Mouse (Mus musculus) brain, embryonic 18.5 days (tissue): ENCODE measurements at regions not wholly inside any gene's neighbourhood (a gene's known extent, or its start where the extent isn't known, plus 50 kb on each side); places are given as distances from the start of the nearest gene placed in this dataset.
A peak's percentile ranks its signal among the peaks of the same experiment; 100 is the strongest.

Source experiments
- DNase-seq: peaks from one replicate; pipeline ENCODE4 v3.0.0-alpha.2; 2012; ENCODE audit warnings: low read depth, low spot score

DNA sequence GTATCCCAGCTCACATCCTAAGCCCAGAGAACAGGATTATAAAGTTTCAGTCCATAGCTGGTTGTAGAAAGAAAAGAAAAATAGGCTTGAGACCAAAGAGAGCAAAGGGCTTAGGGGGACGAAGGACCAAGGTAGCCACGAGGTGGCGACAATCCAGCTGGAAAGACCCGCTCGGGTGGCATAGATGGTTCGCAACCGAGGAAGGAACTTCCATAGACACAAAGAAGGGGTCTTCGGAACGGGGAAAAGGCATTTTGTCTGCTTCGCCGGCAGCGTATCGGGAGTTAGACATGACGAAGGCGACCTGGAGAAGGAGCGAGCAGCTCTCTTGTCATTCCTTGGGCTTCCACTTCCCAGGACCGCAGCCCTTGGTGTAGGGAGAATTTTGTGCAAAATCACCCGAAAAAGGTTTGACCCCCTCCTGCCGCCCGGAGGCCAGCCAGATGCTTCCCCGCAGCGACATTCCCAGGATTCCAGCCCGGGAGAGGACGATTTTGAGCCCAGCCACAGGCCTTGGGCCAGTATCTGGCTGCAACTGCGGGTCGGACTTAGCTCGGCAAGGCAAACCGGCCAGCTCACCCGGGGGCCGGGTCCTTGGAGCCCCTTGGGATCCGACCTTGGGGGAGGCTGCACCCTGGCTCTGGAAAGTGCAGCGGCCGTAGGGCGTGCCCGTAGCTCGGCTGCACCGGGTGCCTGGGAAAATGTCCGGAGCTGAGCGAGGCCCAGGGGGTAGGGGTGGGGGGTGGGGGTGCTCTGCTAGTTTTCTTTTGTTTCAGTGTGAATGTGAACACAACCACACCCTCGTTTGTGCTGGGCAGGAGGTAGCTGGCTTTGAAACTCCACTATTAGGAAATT lies 184.5 kb upstream of the Foxn2 start:
- DNase-seq: peak; percentile 69

DNA sequence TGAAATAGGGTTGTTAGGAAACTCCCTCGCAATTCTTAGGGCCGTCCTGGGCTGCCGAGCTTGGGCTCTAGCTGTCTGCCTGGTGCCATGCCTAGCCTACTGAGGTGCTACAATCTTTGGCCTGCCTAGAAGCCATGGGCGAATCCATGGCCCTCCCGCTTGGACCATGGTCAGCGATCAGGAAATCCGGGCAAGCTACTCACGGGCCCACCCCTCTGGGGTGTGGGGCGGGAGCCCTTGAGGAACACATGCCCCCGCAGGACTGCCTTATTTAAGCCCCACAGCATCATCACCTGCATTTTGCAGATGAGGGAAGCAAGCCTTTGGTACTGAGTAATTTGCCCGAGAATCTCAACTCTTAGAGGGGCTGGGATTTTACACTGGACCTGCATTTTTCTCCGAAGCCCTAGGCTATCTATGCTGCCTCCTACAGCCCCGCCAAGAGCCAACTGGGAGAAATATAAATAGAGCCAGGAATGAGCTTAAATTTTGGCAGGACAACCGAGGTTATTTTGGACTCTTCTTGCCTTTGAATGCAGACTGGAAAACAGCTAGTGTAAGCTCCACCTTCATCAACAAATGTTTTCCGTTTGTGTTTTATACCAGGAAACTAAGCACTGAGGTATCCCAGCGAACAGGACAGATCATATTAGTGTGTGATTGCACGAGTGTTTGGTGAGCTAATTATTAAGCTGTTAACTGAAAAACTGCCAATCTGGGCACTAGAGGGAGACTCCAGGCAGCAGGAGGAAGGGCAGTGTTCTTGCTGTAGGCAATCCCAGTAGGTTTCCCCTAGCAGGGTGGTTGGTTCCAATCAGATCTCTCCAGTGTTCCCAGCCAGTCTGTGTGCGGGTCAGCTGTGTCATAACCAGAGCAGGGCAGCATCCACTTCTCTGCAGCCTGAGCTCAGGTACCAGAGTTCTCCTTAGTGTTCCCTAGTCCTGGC lies 183.6 kb upstream of the Foxn2 start:
- peak; percentile 60 for DNase-seq

- no peak for DNase-seq
Observed at GRCm38 (mm10) chr17:88258361-88258796, 182.1 kb upstream of the Foxn2 start.

DNA sequence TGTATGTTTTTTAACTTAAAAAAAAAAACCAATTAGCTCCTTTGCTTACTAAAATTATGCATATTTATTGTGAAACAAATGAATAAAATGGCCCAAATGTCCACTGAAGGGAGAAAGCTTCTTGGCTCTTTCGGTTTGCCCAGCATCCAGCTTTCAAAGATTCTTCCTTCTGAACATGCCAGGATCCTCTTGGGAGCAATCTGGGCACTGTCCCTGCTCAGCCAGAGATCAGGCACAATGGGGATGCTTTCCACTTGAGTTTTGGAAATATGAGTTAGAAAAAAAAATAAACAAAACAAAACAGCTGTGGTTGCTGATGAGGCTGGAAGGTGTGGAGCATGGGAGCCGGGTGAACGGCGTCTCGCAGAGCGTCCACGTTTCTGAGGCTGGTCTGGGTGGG lies 180.3 kb upstream of the Foxn2 start:
- no peak for DNase-seq

DNA sequence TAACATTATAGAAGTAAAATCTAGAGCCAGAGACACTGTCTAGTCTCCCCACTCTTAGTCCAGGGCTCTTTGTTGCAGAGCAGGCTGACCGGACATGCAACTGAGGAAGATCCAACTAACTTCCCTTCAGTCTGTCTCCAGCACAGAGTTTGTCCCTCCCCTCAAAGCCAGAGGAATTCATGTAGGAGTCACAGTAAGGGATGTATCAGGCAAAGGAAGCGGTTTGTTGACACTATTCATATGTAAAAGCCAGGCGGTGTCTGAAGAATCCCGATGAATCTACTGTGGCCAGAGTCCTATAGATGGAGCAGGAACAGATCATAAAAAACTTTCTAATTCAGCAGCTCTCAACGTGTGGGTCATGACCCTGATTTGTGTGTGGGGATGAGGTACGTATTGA lies 179.7 kb upstream of the Foxn2 start:
- DNase-seq: no peak

DNA sequence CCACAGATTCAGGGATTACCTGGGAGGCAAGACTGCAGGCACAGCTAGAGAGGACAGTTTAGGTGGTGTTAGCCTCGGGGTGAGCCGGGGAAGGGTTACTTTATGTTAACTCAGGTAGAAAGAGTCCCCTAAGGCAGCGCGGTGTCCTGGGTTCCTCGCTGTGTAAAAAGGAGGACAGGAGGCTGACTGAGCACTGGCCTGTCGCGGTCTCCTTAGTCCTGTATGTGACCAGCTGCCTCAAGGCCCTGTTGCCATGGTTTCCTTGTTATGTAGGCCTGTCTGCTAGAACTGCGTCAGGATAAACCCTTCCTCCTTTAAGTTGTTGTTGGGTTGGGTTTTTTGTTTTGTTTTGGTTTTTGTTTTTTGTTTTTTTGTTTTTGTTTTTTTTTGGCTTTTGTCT lies 179.0 kb upstream of the Foxn2 start:
- DNase-seq: no peak

DNA sequence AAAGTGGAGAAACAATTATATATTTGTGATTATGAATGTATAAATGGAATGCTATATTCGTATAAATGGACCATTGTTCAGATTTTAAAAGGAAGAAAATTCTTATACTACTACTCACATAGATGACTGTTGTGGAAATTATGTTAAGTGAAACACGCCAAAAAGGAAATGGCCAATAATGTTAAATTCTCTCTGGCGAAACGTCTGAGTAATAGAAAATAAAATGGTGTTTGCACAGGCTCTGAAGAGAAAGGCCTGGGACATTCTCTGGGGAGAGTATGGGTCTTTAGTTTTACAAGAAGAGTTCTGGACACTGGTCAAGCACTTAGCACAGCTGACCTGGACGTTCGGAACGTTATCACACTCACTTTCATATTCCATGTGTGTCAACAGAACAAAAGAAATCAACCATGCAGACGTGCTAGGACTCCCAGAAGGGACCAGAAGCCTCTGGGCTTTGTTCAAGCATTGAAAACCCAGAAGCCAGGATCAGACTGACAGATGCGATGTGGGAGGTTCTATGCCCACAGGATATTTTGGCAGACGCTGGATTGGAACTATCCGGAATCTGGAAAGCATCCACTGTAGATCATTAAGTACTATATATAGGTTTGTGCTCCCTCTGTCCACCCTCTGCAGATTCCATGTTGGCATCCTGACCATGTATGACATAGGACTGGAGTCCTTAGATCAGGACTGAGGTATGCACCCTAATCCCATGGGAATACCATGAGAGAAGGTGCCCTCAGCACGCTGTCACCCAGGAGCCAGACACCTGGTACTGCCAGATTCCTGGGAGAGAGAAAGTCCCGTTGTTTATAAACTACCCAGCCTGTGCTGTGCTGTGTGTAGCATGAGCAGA lies 178.0 kb upstream of the Foxn2 start:
- no peak for DNase-seq

- no peak for DNase-seq
Observed at GRCm38 (mm10) chr17:88265291-88265690, 175.2 kb upstream of the Foxn2 start.

DNA sequence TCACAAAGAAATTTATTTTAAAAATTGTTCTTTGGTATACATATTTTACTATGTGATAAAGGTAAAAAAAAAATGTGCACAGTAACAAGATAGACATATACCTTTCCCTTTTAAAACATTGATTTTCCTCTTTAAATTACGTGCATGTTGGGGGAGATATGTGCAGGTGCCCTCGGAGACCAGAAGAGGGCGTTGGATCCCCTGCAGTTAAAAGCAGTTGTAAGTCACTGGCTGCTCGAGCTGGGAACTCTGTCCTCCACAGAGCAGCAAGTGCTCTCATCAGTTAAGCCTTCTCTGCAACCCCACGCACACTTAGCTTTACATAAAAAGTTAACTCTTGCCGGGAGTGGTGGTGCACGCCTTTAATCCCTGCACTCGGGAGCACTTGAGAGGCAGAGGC lies 172.3 kb upstream of the Foxn2 start:
- DNase-seq: no peak

- DNase-seq: no peak
Observed at GRCm38 (mm10) chr17:88268802-88269201, 171.7 kb upstream of the Foxn2 start.

- DNase-seq: no peak
Observed at GRCm38 (mm10) chr17:88270896-88271295, 169.6 kb upstream of the Foxn2 start.

DNA sequence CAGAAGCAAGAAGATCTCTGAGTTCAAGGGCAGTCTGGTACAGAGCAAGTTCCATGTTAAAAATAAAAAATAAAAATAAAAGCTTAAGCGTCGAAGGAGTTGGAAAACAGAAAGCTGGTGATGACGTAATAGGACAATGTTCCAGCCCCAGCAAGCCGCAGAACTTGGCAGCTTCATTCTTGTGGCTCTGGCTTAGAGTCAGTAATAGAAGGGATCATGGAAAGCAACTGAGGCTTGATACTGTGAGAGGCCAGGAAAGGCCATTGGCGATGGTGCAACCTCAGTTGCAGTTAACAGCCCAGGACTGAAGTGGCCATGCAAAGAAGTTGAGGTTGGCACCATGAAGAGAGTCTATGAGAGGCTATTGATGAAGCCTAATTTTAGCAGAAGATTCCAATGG lies 168.3 kb upstream of the Foxn2 start:
- no peak for DNase-seq

GRCm38 (mm10) chr17:88273520-88273919 lies 167.0 kb upstream of the Foxn2 start:
- DNase-seq: no peak

DNA sequence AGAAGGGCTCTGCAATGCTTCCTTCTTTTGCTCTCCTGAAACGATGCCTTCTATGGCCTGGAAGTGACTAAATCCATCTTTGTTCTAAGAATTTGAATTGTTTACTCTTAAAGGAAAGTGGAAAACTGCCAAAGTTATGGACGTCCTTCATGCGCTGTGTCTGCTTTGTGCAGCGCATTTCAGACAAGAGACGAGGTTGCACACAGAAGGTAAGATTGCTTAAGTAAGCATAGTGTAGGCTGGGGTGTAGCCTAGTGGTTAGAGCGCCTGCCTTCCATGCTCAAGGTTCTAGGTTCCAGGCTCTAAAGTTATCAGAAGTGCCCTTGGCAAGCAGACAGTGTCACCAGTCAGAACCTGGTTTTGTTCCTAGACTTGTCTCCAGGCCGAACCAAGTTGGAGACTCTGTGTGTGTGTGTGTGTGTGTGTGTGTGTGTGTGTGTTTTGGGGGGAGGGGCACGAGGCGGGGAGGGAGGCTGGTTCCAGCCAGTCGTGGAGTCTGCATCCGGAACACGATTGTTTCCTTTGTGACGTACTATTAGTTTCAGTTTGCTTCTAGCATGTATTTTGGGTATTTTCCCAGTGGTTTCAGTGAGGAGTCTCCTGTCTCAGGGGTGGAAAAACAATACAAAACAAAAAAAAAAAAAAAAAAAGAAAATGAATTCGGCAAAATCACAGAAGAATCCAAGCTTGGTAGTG lies 166.4 kb upstream of the Foxn2 start:
- no peak for DNase-seq

DNA sequence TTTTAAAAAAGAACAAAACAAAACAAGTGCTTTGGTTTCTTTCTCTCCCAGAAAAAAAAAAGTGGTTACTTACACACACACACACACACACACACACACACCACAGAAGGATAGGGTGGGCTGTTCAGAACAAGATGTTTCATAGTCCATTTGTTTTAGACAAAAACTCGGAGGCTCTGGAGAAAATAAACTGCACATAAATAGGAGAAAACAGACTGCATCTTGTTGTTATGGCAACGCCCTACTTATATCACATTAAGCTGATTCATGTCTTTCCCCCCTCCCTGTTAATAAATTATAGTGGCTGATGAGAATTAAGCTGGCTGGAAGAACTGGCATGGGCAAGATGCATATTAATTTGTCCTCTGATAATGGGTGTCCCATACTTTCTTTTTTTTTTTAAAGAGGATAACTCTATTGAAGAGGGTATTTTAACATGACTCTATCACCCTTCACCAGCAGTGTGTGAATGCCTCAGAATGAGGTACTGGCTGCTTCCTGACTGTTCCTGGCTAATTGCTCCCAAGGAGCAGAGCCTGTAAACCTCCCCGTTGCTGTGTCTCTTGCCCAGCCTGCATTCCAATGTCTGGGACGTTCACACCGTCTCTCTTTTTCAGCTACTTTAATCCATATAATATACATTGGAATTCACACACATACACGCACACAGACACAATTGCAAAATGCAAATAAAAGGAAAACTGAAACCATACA lies 165.6 kb upstream of the Foxn2 start:
- peak; percentile 63 for DNase-seq

DNA sequence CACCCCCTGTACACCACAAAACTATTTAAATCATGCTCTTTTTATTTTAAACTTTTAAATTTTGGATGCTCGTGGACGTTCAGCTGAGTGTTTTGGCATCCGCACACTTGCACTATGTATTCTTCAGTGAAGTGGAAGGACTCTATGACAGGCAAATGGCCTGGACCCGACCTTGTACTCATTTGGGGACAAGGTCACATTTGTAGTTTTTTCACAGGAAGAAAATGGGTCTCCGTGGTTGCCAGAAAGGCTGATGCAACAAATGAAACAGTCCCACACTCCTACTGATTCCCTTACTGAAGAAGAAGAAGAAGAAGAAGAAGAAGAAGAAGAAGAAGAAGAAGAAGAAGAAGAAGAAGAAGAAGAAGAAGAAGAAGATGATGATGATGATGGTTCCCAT lies 160.9 kb upstream of the Foxn2 start:
- DNase-seq: no peak

DNA sequence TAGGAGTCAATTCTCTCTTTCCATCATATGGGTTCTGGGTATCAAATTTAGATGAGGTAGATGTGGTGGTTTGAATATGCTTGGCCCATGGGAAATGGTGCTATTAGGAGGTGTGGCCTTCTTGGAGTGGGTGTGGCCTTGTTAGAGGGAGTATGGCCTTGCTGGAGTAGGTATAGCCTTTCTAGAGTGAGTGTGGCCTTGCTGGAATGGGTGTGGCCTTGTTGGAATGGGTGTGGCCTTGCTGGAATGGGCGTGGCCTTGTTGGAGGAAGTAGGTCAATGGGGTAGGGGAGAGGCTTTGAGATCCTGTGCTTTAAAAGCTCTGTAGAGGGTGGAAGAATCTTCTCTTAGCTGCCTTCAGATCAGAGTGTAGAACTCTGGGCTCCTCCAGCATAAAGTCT lies 157.8 kb upstream of the Foxn2 start:
- no peak for DNase-seq

DNA sequence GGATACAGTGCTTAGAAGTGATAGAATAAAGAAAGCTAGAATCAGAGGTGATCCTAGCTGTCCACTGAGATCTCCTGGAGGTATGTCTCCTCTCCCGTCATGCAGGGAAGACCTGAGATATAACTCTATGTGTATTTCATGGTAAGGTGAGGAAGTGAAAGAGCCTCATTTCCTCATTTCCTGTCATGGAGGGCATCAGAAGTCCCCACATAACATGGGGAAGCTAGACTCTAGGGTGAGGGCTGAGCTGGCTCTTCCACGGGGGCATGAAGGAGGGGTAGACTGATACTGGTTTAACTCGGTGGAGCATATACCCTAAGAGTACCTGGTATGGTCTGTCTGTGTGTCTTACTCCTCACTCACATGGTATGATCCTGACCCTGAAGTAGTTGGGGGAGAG lies 156.0 kb upstream of the Foxn2 start:
- no peak for DNase-seq

DNA sequence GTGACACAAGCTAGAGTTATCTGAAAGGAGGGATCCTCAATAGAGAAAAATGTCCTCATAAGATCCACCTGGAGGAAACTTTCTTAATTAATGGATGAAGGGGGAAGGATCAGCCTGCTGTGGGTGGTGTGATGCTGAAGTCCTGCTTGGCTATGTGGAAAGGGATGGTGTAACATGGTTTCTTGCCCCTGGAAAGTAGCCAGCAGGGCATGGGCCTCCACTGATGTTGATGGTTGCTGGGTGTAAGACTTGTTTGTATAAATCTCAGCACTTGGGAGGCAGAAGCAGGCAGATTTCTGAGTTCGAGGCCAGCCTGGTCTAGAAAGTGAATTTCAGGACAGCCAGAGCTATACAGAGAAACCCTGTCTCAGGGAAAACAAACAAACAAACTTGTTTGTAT lies 152.7 kb upstream of the Foxn2 start:
- DNase-seq: no peak

DNA sequence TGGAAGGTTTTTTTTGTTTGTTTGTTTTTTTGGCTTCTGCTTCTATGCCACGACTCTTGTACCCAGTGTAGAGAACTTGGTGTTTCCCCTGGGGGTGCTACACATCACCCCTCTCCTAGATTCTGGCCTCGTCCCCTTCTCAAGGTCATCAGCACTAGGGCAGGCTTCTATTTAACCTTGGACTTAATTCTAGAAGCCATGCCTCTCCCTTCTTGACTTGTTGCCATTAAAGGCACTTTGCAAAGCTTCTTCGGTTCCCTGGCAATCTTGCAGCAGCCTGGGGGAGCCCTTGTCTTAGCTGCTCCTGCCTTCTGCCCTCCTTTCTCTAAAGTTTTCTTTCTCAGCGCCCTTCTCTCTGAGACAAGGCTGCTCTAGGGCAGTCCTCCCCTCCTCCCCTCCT lies 143.0 kb upstream of the Foxn2 start:
- no peak for DNase-seq
